Mouse (Mus musculus): ENCODE results near the gene Hjurp. TPM values are rescaled to one million over a fixed set of nuclear protein-coding genes. Genes with fewer than 3 reads are reported as not detected.
A peak's percentile ranks its signal among the peaks of the same experiment; 100 is the strongest.

The Hjurp gene
- polyA plus RNA-seq, 1 experiment from 2014 or later, result 182 TPM

- Histone ChIP-seq H3K27ac (ENCODE audit: low read depth) (no peak overlapping the region), H3K4me3 (ENCODE audit: low read depth, low read length) (no peak overlapping the region), H3K4me2 (ENCODE audit: low read length) (no peak overlapping the region), H3K36me3 (ENCODE audit: control insufficient read depth, insufficient read depth, low read length) (no peaks in the 10 kb centered on the region), H3K4me1 (replicated peaks; ENCODE audit: control insufficient read depth, insufficient read depth, low read length) (no peaks in the 10 kb centered on the region), H3K9ac (ENCODE audit: low read length) (no peak overlapping the region), H3K27me3 (replicated peaks; ENCODE audit: control insufficient read depth, insufficient read depth, low read length) (no peaks in the 10 kb centered on the region), H3K9me3 (ENCODE audit: control insufficient read depth, low read length) (peaks cover 35% of the 10 kb centered on the region)
- ATAC-seq (replicated peaks; ENCODE audit: low FRiP score, low TSS enrichment, low read depth) (no peak), DNase-seq (ENCODE audit: low spot score) (no peak)
- 63% methylated on average over 5 of the region's 5 CpGs for WGBS
Measured at GRCm38 (mm10) chr1:88285652-88286051, 8.2 kb upstream of the Hjurp start.

- no peak overlapping the region for H3K9ac ChIP-seq (ENCODE audit: low read length)
- no peaks in the 10 kb centered on the region for H3K36me3 ChIP-seq (ENCODE audit: control insufficient read depth, insufficient read depth, low read length)
- H3K27ac ChIP-seq (ENCODE audit: low read depth), result no peak overlapping the region
- no peak overlapping the region for H3K4me3 ChIP-seq (ENCODE audit: low read depth, low read length)
- H3K4me1 ChIP-seq (replicated peaks; ENCODE audit: control insufficient read depth, insufficient read depth, low read length), result no peaks in the 10 kb centered on the region
- no peaks in the 10 kb centered on the region for H3K27me3 ChIP-seq (replicated peaks; ENCODE audit: control insufficient read depth, insufficient read depth, low read length)
- ATAC-seq (replicated peaks; ENCODE audit: low FRiP score, low TSS enrichment, low read depth), result no peak
- H3K9me3 ChIP-seq (ENCODE audit: control insufficient read depth, low read length), result peaks cover 29% of the 10 kb centered on the region
- H3K4me2 ChIP-seq (ENCODE audit: low read length), result no peak overlapping the region
- WGBS, result 63% methylated on average over 7 of the region's 7 CpGs
- DNase-seq (ENCODE audit: low spot score), result no peak
Measured at GRCm38 (mm10) chr1:88284946-88285320, 7.5 kb upstream of the Hjurp start.

- Histone ChIP-seq H3K9me3 (ENCODE audit: control insufficient read depth, low read length) (peaks cover 27% of the 10 kb centered on the region), H3K36me3 (ENCODE audit: control insufficient read depth, insufficient read depth, low read length) (no peaks in the 10 kb centered on the region), H3K4me1 (replicated peaks; ENCODE audit: control insufficient read depth, insufficient read depth, low read length) (no peaks in the 10 kb centered on the region), H3K4me3 (ENCODE audit: low read depth, low read length) (no peak overlapping the region), H3K27me3 (replicated peaks; ENCODE audit: control insufficient read depth, insufficient read depth, low read length) (no peaks in the 10 kb centered on the region), H3K9ac (ENCODE audit: low read length) (no peak overlapping the region), H3K27ac (ENCODE audit: low read depth) (no peak overlapping the region), H3K4me2 (ENCODE audit: low read length) (no peak overlapping the region)
- DNase-seq (ENCODE audit: low spot score) (no peak), ATAC-seq (replicated peaks; ENCODE audit: low FRiP score, low TSS enrichment, low read depth) (no peak)
- WGBS, result 61% methylated on average over 10 of the region's 10 CpGs
Measured at GRCm38 (mm10) chr1:88284228-88284945, 7.0 kb upstream of the Hjurp start.

- Histone ChIP-seq H3K4me1 (replicated peaks; ENCODE audit: control insufficient read depth, insufficient read depth, low read length) (no peaks in the 10 kb centered on the region), H3K36me3 (ENCODE audit: control insufficient read depth, insufficient read depth, low read length) (no peaks in the 10 kb centered on the region), H3K9ac (ENCODE audit: low read length) (no peak overlapping the region), H3K4me3 (ENCODE audit: low read depth, low read length) (no peak overlapping the region), H3K9me3 (ENCODE audit: control insufficient read depth, low read length) (peaks cover 27% of the 10 kb centered on the region), H3K4me2 (ENCODE audit: low read length) (no peak overlapping the region), H3K27ac (ENCODE audit: low read depth) (no peak overlapping the region), H3K27me3 (replicated peaks; ENCODE audit: control insufficient read depth, insufficient read depth, low read length) (no peaks in the 10 kb centered on the region)
- WGBS, result 78% methylated on average over 15 of the region's 15 CpGs
- DNase-seq (ENCODE audit: low spot score), result no peak
- ATAC-seq (replicated peaks; ENCODE audit: low FRiP score, low TSS enrichment, low read depth), result no peak
Measured at GRCm38 (mm10) chr1:88283376-88284227, 6.2 kb upstream of the Hjurp start.

GRCm38 (mm10) chr1:88282301-88282700, 4.9 kb upstream of the Hjurp start:
- DNase-seq (ENCODE audit: low spot score), result no peak
- Histone ChIP-seq H3K9ac (ENCODE audit: low read length) (no peak overlapping the region), H3K9me3 (ENCODE audit: control insufficient read depth, low read length) (peaks cover 25% of the 10 kb centered on the region), H3K27ac (ENCODE audit: low read depth) (no peak overlapping the region), H3K4me1 (replicated peaks; ENCODE audit: control insufficient read depth, insufficient read depth, low read length) (peaks cover 5% of the 10 kb centered on the region), H3K36me3 (ENCODE audit: control insufficient read depth, insufficient read depth, low read length) (no peaks in the 10 kb centered on the region), H3K4me3 (ENCODE audit: low read depth, low read length) (no peak overlapping the region), H3K27me3 (replicated peaks; ENCODE audit: control insufficient read depth, insufficient read depth, low read length) (no peaks in the 10 kb centered on the region), H3K4me2 (ENCODE audit: low read length) (no peak overlapping the region)
- WGBS, result 60% methylated on average over 3 of the region's 3 CpGs
- no peak for ATAC-seq (replicated peaks; ENCODE audit: low FRiP score, low TSS enrichment, low read depth)

- H3K9ac ChIP-seq (ENCODE audit: low read length), result no peak overlapping the region
- H3K4me3 ChIP-seq (ENCODE audit: low read depth, low read length), result no peak overlapping the region
- DNase-seq (ENCODE audit: low spot score) (no peak), ATAC-seq (replicated peaks; ENCODE audit: low FRiP score, low TSS enrichment, low read depth) (peak; percentile 21)
- peak overlapping the region; percentile 1; the same call in 1 of the 2 replicates for H3K27ac ChIP-seq (ENCODE audit: low read depth)
- H3K36me3 ChIP-seq (ENCODE audit: control insufficient read depth, insufficient read depth, low read length), result peaks cover 8% of the 10 kb centered on the region
- WGBS, result 63% methylated on average over 15 of the region's 15 CpGs
- peaks cover 14% of the 10 kb centered on the region for H3K9me3 ChIP-seq (ENCODE audit: control insufficient read depth, low read length)
- peak overlapping the region; percentile 1; the same call in 1 of the 2 replicates for H3K4me2 ChIP-seq (ENCODE audit: low read length)
- no peaks in the 10 kb centered on the region for H3K27me3 ChIP-seq (replicated peaks; ENCODE audit: control insufficient read depth, insufficient read depth, low read length)
- peaks cover 23% of the 10 kb centered on the region for H3K4me1 ChIP-seq (replicated peaks; ENCODE audit: control insufficient read depth, insufficient read depth, low read length)
Measured at GRCm38 (mm10) chr1:88280006-88280690, 2.7 kb upstream of the Hjurp start.

- peak overlapping the region; percentile 1; the same call in 1 of the 2 replicates for H3K4me2 ChIP-seq (ENCODE audit: low read length)
- H3K9me3 ChIP-seq (ENCODE audit: control insufficient read depth, low read length), result peaks cover 7% of the 10 kb centered on the region
- peaks cover 16% of the 10 kb centered on the region for H3K36me3 ChIP-seq (ENCODE audit: control insufficient read depth, insufficient read depth, low read length)
- 57% methylated on average over 9 of the region's 9 CpGs for WGBS
- H3K9ac ChIP-seq (ENCODE audit: low read length), result no peak overlapping the region
- no peak overlapping the region for H3K4me3 ChIP-seq (ENCODE audit: low read depth, low read length)
- H3K27ac ChIP-seq (ENCODE audit: low read depth), result no peak overlapping the region
- peaks cover 24% of the 10 kb centered on the region for H3K4me1 ChIP-seq (replicated peaks; ENCODE audit: control insufficient read depth, insufficient read depth, low read length)
- DNase-seq (ENCODE audit: low spot score) (no peak), ATAC-seq (replicated peaks; ENCODE audit: low FRiP score, low TSS enrichment, low read depth) (peak; percentile 10; the same call in 1 of the 2 replicates)
- no peaks in the 10 kb centered on the region for H3K27me3 ChIP-seq (replicated peaks; ENCODE audit: control insufficient read depth, insufficient read depth, low read length)
Measured at GRCm38 (mm10) chr1:88279111-88280005, 1.9 kb upstream of the Hjurp start.

Data from intestine, embryonic 14.5 days (tissue).